Mouse (Mus musculus) megakaryocyte, embryonic 14.5 days (primary cell): ENCODE results near the gene Rcan2.

Experiments used
- FLI1 ChIP-seq: IDR thresholded peaks from 2 replicates; pipeline ENCODE4 v1.6.1; 2012; ENCODE audit warnings: low read length, inconsistent platforms, mixed read lengths
- GATA1 ChIP-seq: IDR thresholded peaks from 3 replicates; pipeline ENCODE4 v1.6.1; 2012; ENCODE audit warnings: mixed read lengths, low read length, inconsistent platforms, borderline replicate concordance

DNA sequence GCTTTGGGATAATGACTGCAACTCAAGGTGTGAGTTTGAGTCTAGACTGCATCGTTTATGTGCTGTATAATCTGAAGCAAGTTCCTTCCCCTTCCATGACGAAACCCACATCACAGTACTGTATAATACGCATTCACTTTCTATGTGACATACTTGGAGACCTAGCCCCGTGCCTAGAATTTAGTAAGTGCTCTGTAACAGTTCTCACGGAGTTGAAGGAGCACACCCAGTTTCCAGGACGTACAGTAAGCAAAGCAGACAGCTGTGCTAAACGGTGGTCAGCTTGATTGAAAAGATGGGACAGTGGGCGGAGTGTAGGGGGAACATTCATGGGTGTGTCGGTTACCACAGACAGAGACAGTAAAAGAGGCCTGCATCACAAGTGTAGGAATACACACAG, 226.2 kb downstream of the Rcan2 start:
- TF ChIP-seq GATA1 (no peak), FLI1 (no peak)
